Mouse (Mus musculus): Measurements from ENCODE around the gene Suco.

DNA sequence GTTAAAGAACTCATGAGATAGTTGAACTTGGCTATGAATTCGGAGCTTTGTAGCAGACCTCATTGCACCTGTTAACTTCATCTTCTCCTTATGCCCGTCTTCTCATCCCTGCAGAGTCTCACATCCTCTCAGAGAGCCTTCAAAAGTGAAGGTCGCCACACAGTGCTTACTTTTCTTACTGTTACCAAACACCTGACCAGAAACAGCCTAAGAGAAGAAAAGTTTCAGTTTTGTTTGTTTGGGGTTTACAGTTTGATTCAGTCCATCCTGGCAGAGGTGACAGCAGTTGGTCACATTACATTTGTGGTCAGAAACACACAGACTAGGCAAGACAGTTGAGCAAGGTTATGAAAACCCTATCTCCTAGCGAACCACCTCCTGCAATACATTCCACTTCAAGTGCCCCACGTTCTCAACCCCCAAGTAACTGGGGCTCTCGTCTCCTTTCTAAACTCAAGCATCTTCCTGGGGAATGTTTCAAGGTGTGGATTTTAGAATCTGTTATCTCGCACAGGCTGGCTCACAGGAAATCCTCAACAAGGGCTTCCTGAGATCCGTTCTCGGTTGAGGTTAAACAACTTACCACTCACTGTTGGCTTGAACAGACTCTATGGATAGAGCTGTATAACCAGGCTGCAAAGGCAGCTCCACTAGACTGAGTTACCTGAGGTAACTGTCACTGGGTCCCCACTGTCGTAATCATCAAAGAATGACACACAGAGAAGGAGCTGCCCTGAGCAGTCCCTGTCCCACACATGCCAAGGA lies 81.9 kb downstream of the Suco start:
- no peak for TF ChIP-seq POLR2A (IDR thresholded peaks at IDR 0.05; ENCODE audit: low read depth, low read length)
- no peak for TF ChIP-seq CTCF (IDR thresholded peaks at IDR 0.05; ENCODE audit: extremely low read depth, insufficient read depth, insufficient read length, insufficient replicate concordance)
